Mouse (Mus musculus): ENCODE measurements around the gene Tom1l1.

DNA sequence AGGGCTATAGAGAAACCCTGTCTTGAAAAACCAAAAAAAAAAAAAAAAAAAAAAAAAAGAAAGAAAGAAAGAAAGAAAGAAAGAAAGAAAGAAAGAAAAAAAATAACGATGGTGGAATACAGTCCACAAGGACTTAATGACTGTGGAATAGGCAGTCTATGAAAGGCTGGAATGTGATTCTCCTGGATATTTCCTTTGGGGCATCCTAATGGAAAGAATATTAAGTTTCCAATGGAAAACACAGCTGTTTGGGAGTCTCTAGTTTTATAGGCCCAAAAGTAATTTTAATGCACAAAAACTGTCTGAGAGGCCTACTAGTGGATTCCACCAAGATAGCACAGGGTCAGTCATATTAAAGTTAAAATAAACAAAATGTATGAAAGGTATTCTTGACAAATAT is 92.3 kb downstream of the Tom1l1 start:
- no peak for TF ChIP-seq CTCF (IDR thresholded peaks at IDR 0.05; ENCODE audit: low read depth, low read length)
- no peak for TF ChIP-seq POLR2A (IDR thresholded peaks at IDR 0.05; ENCODE audit: insufficient read depth, low read length)
- TF ChIP-seq EP300 (IDR thresholded peaks at IDR 0.05; ENCODE audit: insufficient read depth, low read depth, low read length): no peak

Data from ES-Bruce4 (cell line).